Mouse (Mus musculus): ENCODE measurements around the gene 6820408C15Rik. TPM values are rescaled to one million over a fixed set of nuclear protein-coding genes. Genes with fewer than 3 reads are reported as not detected.

Gene 6820408C15Rik
- polyA plus RNA-seq, 1 experiment = 2.9 TPM

DNA sequence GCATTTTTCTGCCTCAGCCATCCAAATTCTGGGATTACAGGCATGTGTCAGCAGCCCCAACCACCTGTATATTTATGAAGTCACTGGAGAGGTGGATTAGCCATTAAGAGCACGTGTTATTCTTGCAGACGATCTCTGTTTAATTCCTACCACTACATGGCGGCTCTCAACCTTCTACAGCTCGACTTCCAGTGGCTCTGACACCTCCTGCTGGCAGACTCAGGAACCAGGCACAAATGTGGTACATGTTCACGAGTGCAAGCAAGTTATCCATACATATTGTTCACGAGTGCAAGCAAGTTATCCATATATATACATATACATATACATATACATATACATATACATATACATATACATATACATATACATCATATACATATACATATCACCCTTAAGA, 77.8 kb downstream of the 6820408C15Rik start:
- H3K4me1 ChIP-seq (ENCODE audit: control insufficient read depth, insufficient read depth, low read length) = no peaks in the 10 kb centered on the region
- 81% methylated on average over 6 of the region's 6 CpGs for whole genome bisulfite sequencing
- no peak overlapping the region for H3K27ac ChIP-seq (ENCODE audit: control insufficient read depth, insufficient read depth, low read depth, low read length, poor library complexity)
- no peak for TF ChIP-seq POLR2A (IDR thresholded peaks at IDR 0.05; ENCODE audit: borderline replicate concordance, control insufficient read depth, low read depth, low read length)
- H3K4me3 ChIP-seq (replicated peaks; ENCODE audit: control insufficient read depth, low read depth, low read length) = no peak overlapping the region

Other genes starting within 250 kb of the 6820408C15Rik start
- gene Csnk2a1, start 188.7 kb upstream of the 6820408C15Rik start, polyA plus RNA-seq (2011; ENCODE audit: insufficient read depth, insufficient read length, low replicate concordance, missing spikeins) = 41.1 and 52.4 TPM in 2 replicates
- gene Tbc1d20, start 121.8 kb upstream of the 6820408C15Rik start, polyA plus RNA-seq (2011; ENCODE audit: insufficient read depth, insufficient read length, low replicate concordance, missing spikeins) = 10.6 and 27.9 TPM in 2 replicates
- 66.2 and 111 TPM in 2 replicates for gene Rbck1, start 82.9 kb upstream of the 6820408C15Rik start, polyA plus RNA-seq (2011; ENCODE audit: insufficient read depth, insufficient read length, low replicate concordance, missing spikeins)
- gene Trib3, start 71.6 kb upstream of the 6820408C15Rik start, polyA plus RNA-seq (2011; ENCODE audit: insufficient read depth, insufficient read length, low replicate concordance, missing spikeins) = 0.65 and 4.2 TPM in 2 replicates
- gene Nrsn2, start 38.9 kb upstream of the 6820408C15Rik start, polyA plus RNA-seq (2011; ENCODE audit: insufficient read depth, insufficient read length, low replicate concordance, missing spikeins) = not detected in 2 replicates
- gene Sox12, start 17.5 kb upstream of the 6820408C15Rik start, polyA plus RNA-seq (2011; ENCODE audit: insufficient read depth, insufficient read length, low replicate concordance, missing spikeins) = 4.8 and 6.3 TPM in 2 replicates
- gene Zcchc3, start 560 bp upstream of the 6820408C15Rik start, polyA plus RNA-seq (2011; ENCODE audit: insufficient read depth, insufficient read length, low replicate concordance, missing spikeins) = 5.6 and 6.2 TPM in 2 replicates
- gene Defb23, start 49.0 kb downstream of the 6820408C15Rik start, polyA plus RNA-seq (2011; ENCODE audit: insufficient read depth, insufficient read length, low replicate concordance, missing spikeins) = not detected in 2 replicates
- gene Defb20, start 61.5 kb downstream of the 6820408C15Rik start, polyA plus RNA-seq (2011; ENCODE audit: insufficient read depth, insufficient read length, low replicate concordance, missing spikeins) = not detected in 2 replicates
- not detected in 2 replicates for gene Defb22, start 74.6 kb downstream of the 6820408C15Rik start, polyA plus RNA-seq (2011; ENCODE audit: insufficient read depth, insufficient read length, low replicate concordance, missing spikeins)
- gene Defb26, start 96.1 kb downstream of the 6820408C15Rik start, polyA plus RNA-seq (2011; ENCODE audit: insufficient read depth, insufficient read length, low replicate concordance, missing spikeins) = not detected in 2 replicates
- not detected in 2 replicates for gene Defb28, start 102.7 kb downstream of the 6820408C15Rik start, polyA plus RNA-seq (2011; ENCODE audit: insufficient read depth, insufficient read length, low replicate concordance, missing spikeins)
- gene Defb29, start 124.5 kb downstream of the 6820408C15Rik start, polyA plus RNA-seq (2011; ENCODE audit: insufficient read depth, insufficient read length, low replicate concordance, missing spikeins) = not detected in 2 replicates
- gene Gm17416, start 153.8 kb downstream of the 6820408C15Rik start, polyA plus RNA-seq (2011; ENCODE audit: insufficient read depth, insufficient read length, low replicate concordance, missing spikeins) = not detected in 2 replicates
- not detected in 2 replicates for gene Defb21, start 157.2 kb downstream of the 6820408C15Rik start, polyA plus RNA-seq (2011; ENCODE audit: insufficient read depth, insufficient read length, low replicate concordance, missing spikeins)
- gene Defb19, start 164.7 kb downstream of the 6820408C15Rik start, polyA plus RNA-seq (2011; ENCODE audit: insufficient read depth, insufficient read length, low replicate concordance, missing spikeins) = not detected in 2 replicates
- gene Defb45, start 183.8 kb downstream of the 6820408C15Rik start, polyA plus RNA-seq (2011; ENCODE audit: insufficient read depth, insufficient read length, low replicate concordance, missing spikeins) = not detected in 2 replicates
- gene Defb36, start 188.7 kb downstream of the 6820408C15Rik start, polyA plus RNA-seq (2011; ENCODE audit: insufficient read depth, insufficient read length, low replicate concordance, missing spikeins) = not detected in 2 replicates
- gene Defb25, start 207.5 kb downstream of the 6820408C15Rik start, polyA plus RNA-seq (2011; ENCODE audit: insufficient read depth, insufficient read length, low replicate concordance, missing spikeins) = not detected in 2 replicates
- gene Rem1, start 211.4 kb downstream of the 6820408C15Rik start, polyA plus RNA-seq (2011; ENCODE audit: insufficient read depth, insufficient read length, low replicate concordance, missing spikeins) = not detected in 2 replicates